Mouse (Mus musculus): ENCODE results near the gene Depp1. TPM values are rescaled to one million over a fixed set of nuclear protein-coding genes. Genes with fewer than 3 reads are reported as not detected.
"Not testable (repeated sequence)": the region's sequence is repeated elsewhere in the genome, so short reads cannot be mapped to it uniquely, and the experiment has no call there.

Gene Depp1
- polyA plus RNA-seq (2015; fragmentation: Nextera tagmentation; extraction: Ambion mirVana), result 16.5 and 19.9 TPM in 2 replicates

GRCm38 (mm10) chr6:116650406-116650805 lies at the start of gene Depp1:
Depp1 (plus strand) TSS chr6:116650609.
- Histone ChIP-seq H3K27ac (no peak within 1 kb of the TSS), H3K27me3 (0 out of 2 replicates have a peak, but pooled peaks cover 3% of the 10 kb centered on the region), H3K4me2 (no peak within 1 kb of the TSS), H3K4me1 (peaks cover 11% of the 10 kb centered on the region), H3K4me3 (no peak within 1 kb of the TSS), H3K9ac (0 out of 2 replicates have a peak within 1 kb of the TSS, but pooled peaks have one; percentile 27), H3K36me3 (no peaks in the 10 kb centered on the region), H3K9me3 (no peaks in the 10 kb centered on the region)
- 52% methylated on average over 6 of the region's 6 CpGs for WGBS
- no peak for ATAC-seq (ENCODE audit: insufficient number of reproducible peaks, insufficient read depth, low FRiP score, low TSS enrichment, low read depth)

GRCm38 (mm10) chr6:116600969-116601368 lies 49.4 kb upstream of the Depp1 start:
- not testable (repeated sequence) for H3K9ac ChIP-seq; H3K9me3 ChIP-seq; H3K4me1 ChIP-seq; H3K27ac ChIP-seq; ATAC-seq (ENCODE audit: insufficient number of reproducible peaks, insufficient read depth, low FRiP score, low TSS enrichment, low read depth); H3K4me3 ChIP-seq; H3K36me3 ChIP-seq; H3K4me2 ChIP-seq; H3K27me3 ChIP-seq

GRCm38 (mm10) chr6:116607230-116607629 lies 43.2 kb upstream of the Depp1 start:
- H3K4me2 ChIP-seq, result no peak overlapping the region
- no peaks in the 10 kb centered on the region for H3K9me3 ChIP-seq
- no peaks in the 10 kb centered on the region for H3K27me3 ChIP-seq
- H3K36me3 ChIP-seq, result no peaks in the 10 kb centered on the region
- H3K9ac ChIP-seq, result no peak overlapping the region
- ATAC-seq (ENCODE audit: insufficient number of reproducible peaks, insufficient read depth, low FRiP score, low TSS enrichment, low read depth), result no peak
- 47% methylated on average over 4 of the region's 4 CpGs for WGBS
- no peak overlapping the region for H3K4me3 ChIP-seq
- no peaks in the 10 kb centered on the region for H3K4me1 ChIP-seq
- H3K27ac ChIP-seq, result no peak overlapping the region

- H3K4me3 ChIP-seq, result no peak overlapping the region
- no peaks in the 10 kb centered on the region for H3K36me3 ChIP-seq
- H3K4me2 ChIP-seq, result no peak overlapping the region
- WGBS, result 92% methylated on average over 2 of the region's 2 CpGs
- H3K4me1 ChIP-seq, result no peaks in the 10 kb centered on the region
- no peaks in the 10 kb centered on the region for H3K9me3 ChIP-seq
- H3K27me3 ChIP-seq, result no peaks in the 10 kb centered on the region
- no peak for ATAC-seq (ENCODE audit: insufficient number of reproducible peaks, insufficient read depth, low FRiP score, low TSS enrichment, low read depth)
- H3K27ac ChIP-seq, result no peak overlapping the region
- H3K9ac ChIP-seq, result no peak overlapping the region
These were observed 34.7 kb upstream of the Depp1 start for GRCm38 (mm10) chr6:116615719-116616118.

GRCm38 (mm10) chr6:116618073-116618472 lies 32.3 kb upstream of the Depp1 start:
- Histone ChIP-seq H3K27me3 (no peaks in the 10 kb centered on the region), H3K4me2 (no peak overlapping the region), H3K36me3 (no peaks in the 10 kb centered on the region), H3K4me3 (no peak overlapping the region), H3K27ac (no peak overlapping the region), H3K4me1 (no peaks in the 10 kb centered on the region), H3K9me3 (no peaks in the 10 kb centered on the region), H3K9ac (no peak overlapping the region)
- ATAC-seq (ENCODE audit: insufficient number of reproducible peaks, insufficient read depth, low FRiP score, low TSS enrichment, low read depth), result no peak

- Histone ChIP-seq H3K9ac (no peak overlapping the region), H3K4me3 (no peak overlapping the region), H3K27ac (no peak overlapping the region), H3K27me3 (no peaks in the 10 kb centered on the region), H3K4me2 (no peak overlapping the region), H3K36me3 (peaks cover 18% of the 10 kb centered on the region), H3K4me1 (no peaks in the 10 kb centered on the region), H3K9me3 (no peaks in the 10 kb centered on the region)
- 42% methylated on average over 8 of the region's 8 CpGs for WGBS
- ATAC-seq (ENCODE audit: insufficient number of reproducible peaks, insufficient read depth, low FRiP score, low TSS enrichment, low read depth), result no peak
These were observed 28.9 kb upstream of the Depp1 start for GRCm38 (mm10) chr6:116621318-116622023.

- ATAC-seq (ENCODE audit: insufficient number of reproducible peaks, insufficient read depth, low FRiP score, low TSS enrichment, low read depth); H3K9me3 ChIP-seq; H3K4me2 ChIP-seq; H3K4me1 ChIP-seq; H3K27ac ChIP-seq; H3K27me3 ChIP-seq; H3K9ac ChIP-seq; H3K4me3 ChIP-seq: not testable (repeated sequence)
- WGBS, result 97% methylated on average over 9 of the region's 9 CpGs
- peaks cover 26% of the 10 kb centered on the region for H3K36me3 ChIP-seq
These were observed 24.0 kb upstream of the Depp1 start for GRCm38 (mm10) chr6:116626417-116626816.

GRCm38 (mm10) chr6:116628095-116628494 lies 22.3 kb upstream of the Depp1 start:
- H3K27ac ChIP-seq, result peak overlapping the region; percentile 92
- no peak for ATAC-seq (ENCODE audit: insufficient number of reproducible peaks, insufficient read depth, low FRiP score, low TSS enrichment, low read depth)
- peak overlapping the region; percentile 73 for H3K4me2 ChIP-seq
- H3K4me1 ChIP-seq, result 0 out of 2 replicates have a peak, but pooled peaks cover 3% of the 10 kb centered on the region
- peak overlapping the region; percentile 98 for H3K9ac ChIP-seq
- peaks cover 26% of the 10 kb centered on the region for H3K36me3 ChIP-seq
- no peaks in the 10 kb centered on the region for H3K9me3 ChIP-seq
- H3K4me3 ChIP-seq, result peak overlapping the region; percentile 87
- WGBS, result 16% methylated on average over 9 of the region's 9 CpGs
- H3K27me3 ChIP-seq, result no peaks in the 10 kb centered on the region

- Histone ChIP-seq H3K9ac (peak within 1 kb of the TSS; percentile 98), H3K4me2 (peak within 1 kb of the TSS; percentile 73), H3K9me3 (no peaks in the 10 kb centered on the region), H3K4me1 (0 out of 2 replicates have a peak, but pooled peaks cover 3% of the 10 kb centered on the region), H3K4me3 (peak within 1 kb of the TSS; percentile 87), H3K27me3 (no peaks in the 10 kb centered on the region), H3K27ac (peak within 1 kb of the TSS; percentile 92), H3K36me3 (peaks cover 26% of the 10 kb centered on the region)
- WGBS, result under 1% methylated on average over 56 of the region's 56 CpGs
- ATAC-seq (ENCODE audit: insufficient number of reproducible peaks, insufficient read depth, low FRiP score, low TSS enrichment, low read depth), result peak; percentile 85
These were observed 21.8 kb upstream of the Depp1 start, which contains the start of gene Zfp422 for GRCm38 (mm10) chr6:116628539-116629171. Zfp422 (minus strand) TSS chr6:116628999.

GRCm38 (mm10) chr6:116629766-116630165 lies 20.6 kb upstream of the Depp1 start:
- no peaks in the 10 kb centered on the region for H3K9me3 ChIP-seq
- H3K4me1 ChIP-seq, result peaks cover 3% of the 10 kb centered on the region; the same call in 1 of the 2 replicates
- peaks cover 20% of the 10 kb centered on the region for H3K36me3 ChIP-seq
- H3K4me2 ChIP-seq, result no peak overlapping the region
- H3K4me3 ChIP-seq, result no peak overlapping the region
- H3K9ac ChIP-seq, result no peak overlapping the region
- H3K27me3 ChIP-seq, result no peaks in the 10 kb centered on the region
- ATAC-seq (ENCODE audit: insufficient number of reproducible peaks, insufficient read depth, low FRiP score, low TSS enrichment, low read depth), result no peak
- 91% methylated on average over 10 of the region's 10 CpGs for WGBS
- no peak overlapping the region for H3K27ac ChIP-seq

GRCm38 (mm10) chr6:116632129-116632528 lies 18.3 kb upstream of the Depp1 start:
- peaks cover 1% of the 10 kb centered on the region; the same call in 1 of the 2 replicates for H3K36me3 ChIP-seq
- H3K9ac ChIP-seq, result no peak overlapping the region
- no peak for ATAC-seq (ENCODE audit: insufficient number of reproducible peaks, insufficient read depth, low FRiP score, low TSS enrichment, low read depth)
- H3K9me3 ChIP-seq, result no peaks in the 10 kb centered on the region
- no peak overlapping the region for H3K4me2 ChIP-seq
- no peaks in the 10 kb centered on the region for H3K27me3 ChIP-seq
- 37% methylated on average over 1 of the region's 1 CpGs for WGBS
- H3K4me3 ChIP-seq, result no peak overlapping the region
- peaks cover 11% of the 10 kb centered on the region for H3K4me1 ChIP-seq
- H3K27ac ChIP-seq, result no peak overlapping the region

Data from embryonic facial prominence, embryonic 13.5 days (tissue).